Mouse (Mus musculus): ENCODE results near the gene Hells. TPM values are rescaled to one million over a fixed set of nuclear protein-coding genes. Genes with fewer than 3 reads are reported as not detected.

The Hells gene
- total RNA-seq, 2 experiments from 2014 or later, result 2.8 to 3.2 TPM

DNA sequence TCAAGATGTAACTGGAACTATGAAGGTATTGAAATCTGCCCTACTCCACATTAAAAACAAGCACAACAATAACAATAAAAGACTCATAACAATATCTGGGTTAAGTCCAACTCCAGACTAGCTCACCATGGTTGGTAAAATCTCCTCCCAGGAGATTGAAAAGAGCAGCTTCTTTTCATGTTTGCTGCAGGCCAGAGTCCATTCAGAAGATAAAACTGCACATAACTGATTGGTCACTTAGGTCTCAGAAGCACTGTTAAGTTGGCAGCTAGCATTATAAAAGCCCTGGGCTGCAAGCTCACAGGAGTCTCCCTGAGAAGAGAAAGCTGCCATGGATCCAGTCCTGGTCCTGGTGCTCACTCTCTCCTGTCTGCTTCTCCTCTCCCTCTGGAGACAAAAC, 76.0 kb downstream of the Hells start, which contains the start of gene Cyp2c55:
Gene Cyp2c55 (plus strand): TSS at position 305 of the 400 bp plus-strand sequence.
- no peak for DNase-seq (ENCODE audit: low spot score in 2 of 2)

Small RNAs within 50 kb of the gene (microRNA-seq; reads per million reads assigned to microRNA genes)
- 0 reads per million in 2 experiments for gene Gm23800 (ENCODE audit: borderline number of aligned reads in 2 of 2)

Other genes with a start within 250 kb of the Hells start
- gene Noc3l, start 111.7 kb upstream of the Hells start, total RNA-seq (2021), result 10 to 100 TPM; 18.8 to 20.7 TPM
- 10 to 100 TPM; 10.1 to 10.5 TPM for gene Tbc1d12, start 94.3 kb upstream of the Hells start, total RNA-seq (2021)
- gene Cyp2c55, start 76.1 kb downstream of the Hells start, total RNA-seq (2021), result under 1 TPM; 0.16 to 0.23 TPM
- gene Cyp2c65, start 130.1 kb downstream of the Hells start, total RNA-seq (2021), result not detected
- gene Cyp2c66, start 183.0 kb downstream of the Hells start, total RNA-seq (2021), result not detected